Mouse (Mus musculus) cerebellum, adult 2 months (tissue): Measurements from ENCODE around the gene Slc10a6. TPM values are rescaled to one million over a fixed set of nuclear protein-coding genes. Genes with fewer than 3 reads are reported as not detected.

Source experiments
- DNase-seq, 2 experiments: peaks; one replicate each; pipeline ENCODE4 v3.0.0; 2021
- H3K27ac ChIP-seq: fragments of 200-500 bp; 2 replicates; pipeline ENCODE4 v1.5.1; 2012; ENCODE audit warnings: low read length, control low read depth, inconsistent platforms; ENCODE audit not compliant: insufficient read depth
- H3K27me3 ChIP-seq: fragments of 200-500 bp; 2 replicates; pipeline ENCODE4 v1.6.1; 2012; ENCODE audit warnings: inconsistent platforms, mild to moderate bottlenecking, low read length, moderate library complexity; ENCODE audit not compliant: control insufficient read depth, insufficient read depth
- H3K4me1 ChIP-seq: fragments of 200-500 bp; 2 replicates; pipeline ENCODE4 v1.6.1; 2011; ENCODE audit warnings: low read length; ENCODE audit not compliant: control insufficient read depth, insufficient read depth
- H3K4me3 ChIP-seq: fragments of 200-500 bp; replicated peaks from 2 replicates; pipeline ENCODE3; 2011; ENCODE audit warnings: mild to moderate bottlenecking, low read depth, low read length, control low read depth; ENCODE audit not compliant: insufficient read depth
- CTCF ChIP-seq: fragments of 200-500 bp; IDR thresholded peaks from 2 replicates; pipeline ENCODE4 v1.5.1; 2011; ENCODE audit warnings: low read depth, mild to moderate bottlenecking, control low read depth, low read length, moderate library complexity, borderline replicate concordance; ENCODE audit not compliant: insufficient read depth
- POLR2A ChIP-seq: fragments of 200-500 bp; IDR thresholded peaks from 2 replicates; pipeline ENCODE4 v1.6.1; 2011; ENCODE audit warnings: low read length, control low read depth, borderline replicate concordance; ENCODE audit not compliant: insufficient read depth
- WGBS: fragments of 180-500 bp; shearing (Covaris S2); methylation state at CpG from one replicate; pipeline ENCODE4 v1.1.7; 2018; 5-methylcytosine and 5-hydroxymethylcytosine counted together
- polyA plus RNA-seq: library from polyadenylated mRNA; depleted of rRNA; stranded (reverse); fragments of >200 nt; gene quantifications from 2 replicates; pipeline ENCODE4 v1.2.3, GENCODE M21; 2012

Slc10a6 gene
- polyA plus RNA-seq, 1 experiment = 0.05 TPM

DNA sequence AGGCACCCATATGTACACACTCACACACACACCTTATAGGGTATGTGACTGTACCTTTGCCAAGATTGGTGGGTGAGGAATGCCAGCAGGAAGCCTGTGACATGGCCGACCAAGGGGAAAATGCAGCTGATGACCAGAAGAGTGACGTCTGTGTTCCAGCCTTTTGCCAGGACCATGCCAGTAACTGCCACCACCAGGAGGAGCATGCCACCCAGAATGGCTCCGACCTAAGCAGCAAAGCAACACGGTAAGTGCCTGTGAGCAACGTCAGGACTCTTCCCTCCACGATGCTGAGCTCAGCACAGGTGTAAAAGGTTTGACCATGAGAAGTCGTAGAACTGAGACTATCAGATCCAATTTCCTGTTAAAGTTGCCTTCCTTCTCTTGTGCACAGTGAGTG, 16.9 kb downstream of the Slc10a6 start:
- Histone ChIP-seq H3K4me1 (no peaks in the 10 kb centered on the region), H3K27me3 (no peaks in the 10 kb centered on the region), H3K27ac (no peak overlapping the region), H3K4me3 (no peak overlapping the region)
- 62% methylated on average over 7 of the region's 7 CpGs for WGBS
- TF ChIP-seq POLR2A (no peak), CTCF (no peak)
- DNase-seq = no peak

DNA sequence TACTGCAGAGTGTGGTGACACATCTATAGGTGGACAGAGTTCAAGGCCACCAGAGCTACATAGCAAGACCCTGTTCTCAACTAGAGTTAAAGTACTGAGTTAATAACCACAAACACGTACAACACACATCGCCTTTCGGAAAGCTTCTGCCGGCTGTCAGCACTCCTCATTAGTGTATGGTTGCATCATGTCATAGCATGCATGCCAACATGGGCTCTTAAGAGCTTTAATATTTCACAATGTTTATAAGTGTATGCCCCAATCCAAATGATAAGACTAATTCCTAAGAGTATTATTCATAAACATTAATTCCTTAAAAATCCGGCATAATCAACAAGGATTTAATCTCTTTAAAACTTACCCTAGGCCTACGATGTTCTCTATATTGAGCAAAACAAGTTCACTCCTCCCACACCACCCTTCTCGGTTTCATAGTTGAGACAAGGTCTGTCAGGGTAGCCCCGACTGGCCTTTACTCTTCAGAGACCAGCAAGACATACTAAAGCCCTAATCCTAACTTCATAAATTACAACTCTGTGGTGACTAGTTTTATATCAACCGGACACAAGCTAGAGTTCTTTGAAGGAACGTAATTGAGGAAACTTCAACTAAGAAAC, 18.2 kb downstream of the Slc10a6 start:
- WGBS = 94% methylated on average over 10 of the region's 10 CpGs
- H3K27me3 ChIP-seq = no peaks in the 10 kb centered on the region

DNA sequence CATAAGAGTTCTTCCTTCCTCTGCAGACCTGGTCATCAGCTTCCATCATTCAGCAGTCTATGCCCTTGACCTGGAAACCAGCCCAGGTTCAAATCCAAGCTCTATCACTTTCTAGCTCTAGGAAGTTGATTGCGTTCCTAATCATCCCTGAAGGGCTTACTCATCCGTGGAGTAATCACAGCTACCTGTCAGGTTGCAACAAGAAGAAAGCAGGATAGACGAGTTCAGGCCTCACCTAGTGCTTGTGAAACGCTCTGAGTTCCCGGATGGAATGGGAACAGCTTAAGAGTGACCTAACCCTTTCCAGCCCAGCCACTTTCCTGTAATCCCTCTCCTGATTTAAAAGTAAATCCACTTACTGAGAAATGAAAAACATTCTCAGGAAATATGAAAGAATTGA, 19.1 kb downstream of the Slc10a6 start:
- H3K4me3 ChIP-seq = no peak overlapping the region
- DNase-seq = no peak
- 81% methylated on average over 5 of the region's 5 CpGs for WGBS
- no peak for TF ChIP-seq CTCF
- no peak for TF ChIP-seq POLR2A
- H3K4me1 ChIP-seq = no peaks in the 10 kb centered on the region
- H3K27me3 ChIP-seq = no peaks in the 10 kb centered on the region
- no peak overlapping the region for H3K27ac ChIP-seq

More for the DNA sequence above, 18.2 kb downstream of the Slc10a6 start:
- no peak for TF ChIP-seq CTCF
- no peak for TF ChIP-seq POLR2A
- Histone ChIP-seq H3K4me1 (no peaks in the 10 kb centered on the region), H3K27ac (no peak overlapping the region), H3K4me3 (no peak overlapping the region)
- DNase-seq = no peak

DNA sequence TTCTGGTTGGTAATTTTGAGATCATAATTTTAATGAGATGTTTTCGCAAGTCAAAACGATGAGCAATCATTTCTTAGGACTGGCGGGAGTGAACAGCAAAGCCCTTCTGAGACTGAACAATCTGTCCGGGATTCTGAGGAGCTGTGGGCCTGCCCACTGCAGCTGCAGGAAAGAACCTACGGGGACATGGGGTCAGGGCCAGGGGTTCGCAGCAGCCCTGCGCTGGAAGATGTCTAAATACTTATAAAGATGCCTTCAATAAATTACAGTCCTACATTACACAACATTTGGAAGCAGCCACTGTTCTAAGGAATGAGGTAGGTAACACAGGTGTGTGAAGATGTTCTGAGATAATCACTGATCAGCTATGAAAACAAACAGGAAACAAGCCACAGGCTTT, 23.5 kb downstream of the Slc10a6 start:
- TF ChIP-seq CTCF (no peak), POLR2A (no peak)
- Histone ChIP-seq H3K27me3 (no peaks in the 10 kb centered on the region), H3K27ac (no peak overlapping the region), H3K4me1 (peaks cover 6% of the 10 kb centered on the region), H3K4me3 (no peak overlapping the region)
- WGBS = 94% methylated on average over 7 of the region's 7 CpGs
- no peak for DNase-seq

DNA sequence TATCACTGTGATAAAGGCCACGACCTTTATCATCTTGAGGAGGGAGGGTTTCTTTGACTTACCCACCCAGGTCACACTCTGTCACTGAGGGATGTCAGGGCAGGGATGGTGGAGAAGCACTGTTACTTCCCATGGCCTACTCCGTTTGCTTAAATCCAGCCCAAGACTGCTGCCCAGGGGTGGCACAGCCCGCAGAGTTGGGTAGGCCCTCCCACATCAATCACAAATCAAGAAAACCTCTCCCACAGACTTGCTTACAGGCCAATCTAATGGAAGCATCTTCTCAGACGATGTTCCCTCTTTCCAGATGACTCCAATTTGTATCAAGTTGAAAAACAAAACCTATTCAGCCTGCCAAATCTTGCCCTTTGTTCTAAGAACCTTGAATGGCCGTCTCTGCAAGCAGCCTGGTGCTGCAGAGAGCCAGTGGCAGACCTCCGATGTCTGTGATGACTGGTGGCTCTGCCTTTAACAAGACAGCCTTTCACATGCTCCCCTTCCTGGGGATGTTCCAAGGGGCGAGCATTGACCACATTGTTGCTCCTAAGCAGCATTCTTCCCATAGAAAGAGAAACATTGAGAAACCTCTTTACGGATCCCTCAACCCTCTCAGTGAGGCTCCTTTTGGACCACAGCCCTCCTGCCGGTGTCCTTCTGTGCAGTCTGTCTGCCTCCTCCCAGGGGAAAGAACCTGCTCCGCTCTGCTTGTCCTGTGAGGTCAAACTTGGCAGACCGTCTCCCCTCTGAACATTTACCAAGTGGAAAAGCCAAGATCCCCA, 25.9 kb downstream of the Slc10a6 start:
- H3K4me1 ChIP-seq = peaks cover 7% of the 10 kb centered on the region
- H3K4me3 ChIP-seq = no peak overlapping the region
- TF ChIP-seq CTCF (no peak), POLR2A (no peak)
- WGBS = 36% methylated on average over 11 of the region's 11 CpGs
- no peaks in the 10 kb centered on the region for H3K27me3 ChIP-seq
- no peak overlapping the region for H3K27ac ChIP-seq
- peak; percentile 54 to 68 for DNase-seq

DNA sequence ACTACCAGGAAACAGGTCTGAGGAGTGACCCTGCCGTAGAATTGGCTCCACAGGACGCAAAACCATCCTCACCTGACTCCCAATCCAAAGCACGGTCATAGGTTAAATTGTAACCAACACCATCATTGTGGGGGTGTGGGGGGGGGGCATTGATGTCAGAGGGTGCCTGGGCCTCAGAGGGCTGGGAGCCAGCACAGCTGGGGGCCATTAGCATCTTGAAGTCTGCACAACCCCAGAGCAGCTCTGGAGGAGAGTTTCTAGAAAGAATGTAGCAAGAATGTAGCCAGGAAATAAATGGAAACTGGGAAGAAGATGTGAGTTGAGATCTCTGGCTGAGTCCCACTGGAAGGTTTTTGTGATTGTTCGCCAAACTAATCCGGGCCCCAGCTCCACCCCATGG, 30.3 kb downstream of the Slc10a6 start:
- H3K27ac ChIP-seq = no peak overlapping the region

DNA sequence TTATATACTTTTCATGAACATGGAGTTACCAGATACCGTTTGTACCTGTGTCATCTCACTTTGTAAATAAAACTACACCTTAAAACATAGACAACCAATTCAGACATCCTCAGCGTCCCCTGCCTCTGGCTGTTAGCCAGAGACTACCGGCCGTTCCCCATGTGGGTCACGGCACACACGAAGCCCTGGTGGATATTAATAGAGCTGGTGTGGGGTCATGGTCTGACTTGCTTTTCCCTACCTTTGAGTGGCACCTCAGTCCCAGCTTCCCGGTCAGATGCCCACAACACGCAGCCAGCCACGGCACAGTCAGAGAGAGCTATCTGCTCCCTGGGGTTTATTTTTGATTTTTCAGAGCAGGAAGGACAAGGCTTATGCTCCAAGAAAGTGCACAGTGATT, 30.9 kb downstream of the Slc10a6 start:
- H3K4me1 ChIP-seq = peaks cover 30% of the 10 kb centered on the region
- H3K27ac ChIP-seq = no peak overlapping the region
- H3K27me3 ChIP-seq = no peaks in the 10 kb centered on the region
- WGBS = 39% methylated on average over 9 of the region's 9 CpGs
- TF ChIP-seq POLR2A (no peak), CTCF (no peak)
- H3K4me3 ChIP-seq = no peak overlapping the region
- DNase-seq = peak; percentile 18 to 30

More for the DNA sequence above, 30.3 kb downstream of the Slc10a6 start:
- TF ChIP-seq POLR2A (no peak), CTCF (no peak)
- no peak overlapping the region for H3K4me3 ChIP-seq
- 91% methylated on average over 5 of the region's 5 CpGs for WGBS
- H3K27me3 ChIP-seq = no peaks in the 10 kb centered on the region
- no peak for DNase-seq
- peaks cover 31% of the 10 kb centered on the region for H3K4me1 ChIP-seq

DNA sequence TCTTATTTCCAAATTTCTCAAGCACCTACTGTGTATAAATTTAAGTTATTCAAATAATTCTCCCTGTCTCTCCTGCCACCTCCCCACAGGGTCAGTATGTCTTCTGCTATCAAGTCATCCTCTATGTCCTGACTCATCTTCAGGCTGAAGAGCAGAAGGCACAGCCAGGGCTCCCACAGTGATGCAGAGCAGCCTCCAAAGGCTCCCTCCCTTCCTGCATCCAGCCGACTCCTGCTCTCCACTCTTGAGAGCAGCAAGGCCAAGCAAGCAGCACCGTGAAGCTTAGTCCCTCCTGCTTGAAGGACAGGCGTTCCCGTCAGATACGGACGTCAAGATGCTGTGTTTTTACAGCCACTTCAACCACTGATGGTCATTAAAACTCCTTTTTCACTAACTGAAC, 31.6 kb downstream of the Slc10a6 start:
- 11% methylated on average over 6 of the region's 6 CpGs for WGBS
- TF ChIP-seq POLR2A (no peak), CTCF (no peak)
- Histone ChIP-seq H3K27me3 (no peaks in the 10 kb centered on the region), H3K4me1 (peaks cover 28% of the 10 kb centered on the region), H3K27ac (no peak overlapping the region), H3K4me3 (no peak overlapping the region)
- DNase-seq = peak; percentile 71 to 86
